Mouse (Mus musculus) ES-CJ7 (cell line): Measurements from ENCODE around the gene Ppp2r5b.

ENCODE experiments used
- DNase-seq: peaks from one replicate; pipeline ENCODE4 v3.0.0; 2011; ENCODE audit warnings: low read depth, low spot score

Gene Ppp2r5b

DNA sequence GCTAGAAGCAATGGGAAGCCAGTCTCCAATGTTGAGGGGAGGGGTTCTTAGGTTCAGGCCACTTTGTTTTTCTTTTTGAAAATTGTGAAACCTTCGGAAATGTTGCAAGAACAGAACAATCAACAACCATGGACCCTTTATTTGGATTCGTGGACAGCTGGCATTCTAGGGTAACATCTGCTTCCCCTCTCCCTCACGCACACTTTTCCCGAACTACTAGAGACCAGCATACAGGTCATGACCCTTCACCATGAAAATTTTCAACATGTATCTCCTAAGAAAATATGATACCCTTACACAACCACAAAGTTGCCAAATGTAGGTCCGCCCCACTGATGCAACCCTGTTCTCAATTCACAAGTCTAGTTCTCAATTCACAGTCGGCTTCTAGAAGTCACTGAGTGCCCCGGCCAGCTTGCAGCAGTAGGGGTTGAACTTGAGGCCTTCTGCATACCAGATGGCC, 33.0 kb upstream of the Ppp2r5b start:
- no peak for DNase-seq

DNA sequence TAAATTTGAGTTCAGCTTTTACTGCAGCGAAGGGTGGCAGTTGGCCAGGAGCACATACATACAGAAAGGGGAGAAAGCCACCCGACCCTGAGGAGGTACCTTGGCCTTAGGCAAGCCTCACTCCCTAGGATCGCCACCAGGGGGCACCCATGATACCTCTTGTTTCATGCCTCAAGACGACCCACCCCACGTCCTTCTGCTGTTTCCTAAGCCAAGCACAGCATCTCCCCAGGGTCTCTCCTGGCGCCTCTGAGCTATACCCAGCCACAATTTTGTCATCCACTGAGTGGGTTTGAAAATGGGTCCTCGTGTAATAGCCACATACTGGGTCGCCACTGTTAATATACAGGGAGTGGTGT, 32.5 kb upstream of the Ppp2r5b start:
- peak; percentile 96 for DNase-seq

- no peak for DNase-seq
Measured at GRCm38 (mm10) chr19:6267306-6268169, 31.9 kb upstream of the Ppp2r5b start.

DNA sequence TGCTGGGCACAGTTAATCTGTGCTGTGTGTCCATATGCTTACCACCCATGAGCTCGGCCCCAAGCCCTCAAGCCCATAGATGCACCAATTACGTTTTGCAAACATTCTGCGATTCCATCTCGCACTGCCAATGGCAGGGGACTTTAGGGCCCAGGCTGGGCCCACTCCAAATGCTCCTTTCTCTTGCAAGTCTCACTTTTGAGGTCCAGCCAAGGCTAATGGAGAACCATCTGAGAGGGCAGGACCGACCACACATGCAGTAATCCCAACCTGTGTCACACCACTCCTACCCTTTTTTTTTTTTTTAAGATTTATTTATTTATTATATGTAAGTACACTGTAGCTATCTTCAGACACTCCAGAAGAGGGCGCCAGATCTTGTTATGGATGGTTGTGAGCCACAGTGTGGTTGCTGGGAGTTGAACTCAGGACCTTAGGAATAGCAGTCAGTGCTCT, 30.1 kb upstream of the Ppp2r5b start:
- DNase-seq = no peak

- DNase-seq = no peak
Measured at GRCm38 (mm10) chr19:6264945-6265344, 29.3 kb upstream of the Ppp2r5b start.

DNA sequence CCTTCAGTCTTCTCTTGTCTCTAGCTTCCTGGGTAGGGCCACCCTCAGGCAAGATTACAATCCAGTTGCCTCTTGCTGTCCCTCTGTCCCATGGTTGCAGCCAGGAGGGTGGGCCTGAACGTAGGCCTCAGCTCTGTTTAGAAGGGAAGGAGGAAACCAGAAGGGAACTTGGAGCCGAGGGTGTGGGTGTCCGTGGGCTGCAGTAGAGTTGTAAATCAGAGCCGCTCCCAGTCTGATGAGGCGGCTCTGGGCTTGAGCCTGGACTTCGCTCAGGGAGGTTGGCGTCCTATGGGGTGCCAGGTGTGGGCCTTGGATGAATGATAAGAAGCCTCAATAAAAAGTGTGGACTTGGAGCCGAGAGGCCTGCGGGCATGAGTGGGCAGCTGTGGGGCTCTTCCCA, 28.5 kb upstream of the Ppp2r5b start:
- DNase-seq = no peak

DNA sequence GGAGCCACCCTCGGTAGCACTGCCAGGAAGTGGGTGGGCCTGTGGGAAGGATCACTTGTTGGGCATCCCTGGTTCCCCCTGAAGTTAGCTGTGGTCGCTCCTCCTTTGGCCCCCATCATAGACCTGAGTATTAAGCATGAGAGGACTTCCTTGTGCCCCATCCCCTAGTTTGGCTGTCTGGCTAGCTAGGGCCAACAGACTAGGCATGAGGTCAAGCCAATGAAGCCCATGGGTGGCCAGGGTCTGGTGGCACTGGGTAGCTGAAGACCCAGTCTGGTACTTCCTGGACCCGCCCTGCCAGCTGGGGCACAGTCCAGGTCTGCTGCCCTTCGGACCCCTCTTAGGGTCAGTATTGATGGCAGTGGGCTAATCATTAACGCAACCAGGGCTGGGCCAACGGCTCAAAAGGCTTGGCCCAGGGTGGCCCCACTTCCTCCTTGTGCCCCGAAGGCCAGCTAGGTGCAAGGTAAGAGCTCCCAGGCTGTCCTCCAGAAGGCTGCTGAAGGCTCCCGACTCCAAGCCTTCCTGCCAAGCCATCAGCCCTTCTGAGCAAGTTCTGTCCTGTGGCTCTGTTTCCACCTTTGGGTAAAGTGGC, 27.3 kb upstream of the Ppp2r5b start:
- no peak for DNase-seq

DNA sequence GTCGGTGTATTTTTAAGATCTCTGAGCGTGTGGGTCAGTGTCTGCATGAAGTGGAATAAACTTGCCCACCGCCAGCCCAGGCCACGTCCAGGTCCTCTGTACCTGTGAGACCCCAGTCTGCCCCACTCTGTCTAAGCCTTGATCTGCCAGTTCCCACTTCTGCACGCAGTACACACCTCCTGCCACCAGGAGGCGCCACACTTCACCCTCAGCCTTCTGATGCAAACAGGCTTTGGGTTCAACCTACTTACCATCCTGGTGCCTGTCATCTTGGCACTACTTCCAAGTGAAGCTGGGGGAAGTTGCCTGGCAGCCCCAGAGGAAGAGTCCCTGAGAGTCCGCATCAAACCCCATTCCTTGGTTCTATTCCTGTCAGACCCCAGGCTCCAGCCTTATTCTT, 26.6 kb upstream of the Ppp2r5b start:
- DNase-seq = peak; percentile 83

GRCm38 (mm10) chr19:6261379-6261778, 25.7 kb upstream of the Ppp2r5b start:
- DNase-seq = no peak

DNA sequence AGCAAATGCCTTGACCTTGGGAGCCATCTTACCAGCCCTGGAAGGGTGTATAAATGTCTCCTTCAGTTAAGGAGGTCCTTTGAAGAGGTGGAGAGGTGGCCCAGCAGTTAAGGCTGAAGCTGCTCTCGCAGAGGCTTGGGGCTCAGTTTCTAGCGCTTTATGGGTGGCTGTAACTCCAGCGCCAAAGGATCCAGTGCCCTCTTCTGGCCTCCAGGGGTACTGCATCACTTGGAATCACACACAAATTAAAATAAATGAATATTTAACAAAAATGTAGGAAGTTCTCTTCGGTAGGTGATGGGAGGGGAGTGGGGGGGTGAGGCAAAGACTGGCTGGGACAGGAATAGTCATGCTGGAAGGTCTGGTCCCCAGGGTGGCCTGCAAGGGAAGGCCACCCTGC, 25.3 kb upstream of the Ppp2r5b start:
- DNase-seq = peak; percentile 48

DNA sequence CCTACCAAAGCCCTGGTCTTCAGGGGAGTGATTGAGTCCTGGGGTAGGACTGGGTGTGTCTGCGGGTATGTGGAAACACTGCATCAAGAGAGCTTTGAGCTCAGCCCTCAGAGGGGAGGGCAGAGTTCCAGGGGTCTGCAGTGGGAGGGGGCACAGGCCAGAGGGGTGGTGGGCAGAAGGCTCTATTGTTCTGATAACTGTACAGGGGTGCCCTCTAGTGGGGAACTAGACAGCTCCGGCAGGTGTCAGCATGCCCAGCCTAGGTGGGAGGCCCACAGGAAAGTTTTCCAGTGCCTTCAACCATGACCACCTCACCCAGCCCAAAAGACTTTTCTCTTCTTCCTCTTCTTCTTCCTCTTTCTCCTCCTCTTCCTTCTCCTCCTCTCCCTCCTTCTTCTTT, 24.8 kb upstream of the Ppp2r5b start:
- peak; percentile 52 for DNase-seq

- no peak for DNase-seq
Measured at GRCm38 (mm10) chr19:6253021-6253420, 17.3 kb upstream of the Ppp2r5b start.

DNA sequence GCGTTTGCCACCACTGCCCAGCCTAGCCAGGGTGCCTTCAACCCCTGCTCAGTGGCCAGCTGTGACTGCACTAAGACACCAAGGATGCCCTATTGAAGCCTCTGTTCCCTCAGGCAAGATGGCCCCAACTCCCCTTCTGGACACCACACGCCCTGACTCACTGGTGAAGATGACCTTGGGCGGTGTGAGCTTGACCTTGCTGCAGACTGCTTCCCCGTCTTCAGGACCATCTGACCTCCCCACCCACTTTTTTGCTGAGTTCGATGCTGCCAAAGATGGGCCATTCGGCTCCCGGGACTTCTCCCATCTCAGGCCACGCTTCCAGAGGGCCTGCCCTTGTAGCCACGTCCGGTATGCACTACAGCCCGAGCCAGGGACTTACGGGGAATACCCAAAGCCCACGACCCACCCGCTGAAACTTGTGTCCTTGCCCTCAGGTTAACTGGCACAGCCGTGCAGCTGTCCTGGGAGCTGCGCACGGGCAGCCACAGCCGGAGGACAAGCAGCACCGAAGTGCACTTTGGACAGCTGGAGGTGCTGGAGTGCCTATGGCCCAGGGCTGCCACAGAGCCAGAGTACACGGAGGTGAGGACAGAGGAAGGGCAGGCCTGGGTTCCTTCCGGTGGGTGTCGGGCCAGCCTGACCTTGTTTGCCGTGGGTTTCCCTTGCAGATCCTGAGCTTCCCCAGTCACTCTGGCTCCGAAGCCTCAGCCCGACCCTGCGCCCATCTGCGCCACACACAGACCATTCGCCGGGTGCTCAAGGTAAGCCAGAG, 12.0 kb upstream of the Ppp2r5b start:
- DNase-seq = peak; percentile 73

GRCm38 (mm10) chr19:6245806-6246205, 10.1 kb upstream of the Ppp2r5b start:
- DNase-seq = no peak

GRCm38 (mm10) chr19:6243226-6243625, 7.6 kb upstream of the Ppp2r5b start:
- no peak for DNase-seq

DNA sequence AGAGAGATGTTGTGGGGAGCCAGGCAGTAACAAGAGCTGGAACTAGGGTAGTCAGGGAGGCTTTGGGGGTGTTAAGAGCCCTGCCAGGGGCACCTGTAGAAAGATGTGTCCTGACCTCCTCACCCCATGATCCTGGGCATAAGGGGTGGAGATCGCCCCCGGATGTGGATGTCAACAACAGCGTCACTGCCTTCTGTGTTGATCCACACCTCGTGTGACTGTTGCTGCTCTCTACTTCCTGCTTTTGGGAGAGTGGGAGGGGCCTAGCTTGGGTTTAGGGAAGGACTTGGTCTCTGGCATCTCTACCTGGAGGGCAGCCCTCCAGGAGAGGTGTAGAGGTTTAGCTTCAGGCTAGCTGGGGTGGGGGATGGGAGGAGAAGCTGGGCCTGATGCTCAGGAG, 6.6 kb upstream of the Ppp2r5b start:
- peak; percentile 89 for DNase-seq

- peak; percentile 100 for DNase-seq
Measured at GRCm38 (mm10) chr19:6241274-6242107, 5.8 kb upstream of the Ppp2r5b start, which contains the start of gene Atg2a. Atg2a (plus strand) TSS chr19:6241668.

DNA sequence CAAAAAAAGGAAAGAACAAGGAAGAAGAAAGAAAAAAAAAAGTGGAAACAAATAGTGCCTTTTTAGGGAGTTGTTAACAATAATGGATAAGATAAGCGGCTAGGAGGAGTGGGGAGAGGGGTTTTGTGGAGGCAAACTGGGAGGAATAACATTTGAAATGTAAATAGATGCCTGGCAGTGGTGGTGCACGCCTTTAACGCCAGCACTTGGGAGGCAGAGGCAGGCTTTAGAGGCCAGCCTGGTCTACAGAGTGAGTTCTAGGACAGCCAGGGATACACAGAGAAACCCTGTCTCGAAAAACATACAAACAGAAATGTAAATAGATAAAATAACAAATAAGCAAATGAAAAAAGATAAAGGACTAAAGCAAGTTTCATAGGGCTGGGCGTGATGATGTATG, 5.1 kb upstream of the Ppp2r5b start:
- DNase-seq = peak; percentile 69

- DNase-seq = peak; percentile 46
Measured at GRCm38 (mm10) chr19:6240136-6240535, 4.5 kb upstream of the Ppp2r5b start.

- DNase-seq = peak; percentile 74
Measured at GRCm38 (mm10) chr19:6238740-6239139, 3.1 kb upstream of the Ppp2r5b start.

- no peak for DNase-seq
Measured at GRCm38 (mm10) chr19:6236842-6237241, 1.2 kb upstream of the Ppp2r5b start.
